ENCODE assay signal across 14 mouse cellular contexts in genomic region chr11:115839732-115840131, GRCm38 (mm10). TPM values are rescaled to one million over a fixed set of nuclear protein-coding genes. Genes with fewer than 3 reads are reported as not detected.
A peak's percentile ranks its signal among the peaks of the same experiment; 100 is the strongest.
DNase-seq lines count a peak whose midpoint lies in the region; ATAC-seq and TF ChIP-seq lines count a peak whose summit lies in the region.
"Had no signal": no experiment of that assay in that cellular context is flagged by ENCODE, and none has a peak within 500 bp of the region (broad histone marks: within the 10 kb centered on the region; RNA-seq: fewer than 3 reads in every experiment).

No protein-coding gene starts in this region.

- H3K4me2 ChIP-seq in heart, embryonic 13.5 days: no peak overlapping the region
- H3K4me2 ChIP-seq in liver, embryonic 12.5 days: no peak overlapping the region
- H3K4me2 ChIP-seq in liver, embryonic 11.5 days: no peak overlapping the region
- H3K4me2 ChIP-seq: hindbrain, embryonic 15.5 days; midbrain, embryonic 11.5 days had no signal

- peaks cover 5% of the 10 kb centered on the region for H3K36me3 ChIP-seq in heart, embryonic 13.5 days
- H3K36me3 ChIP-seq in liver, embryonic 12.5 days: peaks cover 23% of the 10 kb centered on the region
- no peaks in the 10 kb centered on the region; the same call in 1 of the 2 replicates for H3K36me3 ChIP-seq in liver, embryonic 11.5 days (ENCODE audit: control insufficient read depth, insufficient read depth, low read length)
- peaks cover 21% of the 10 kb centered on the region for H3K36me3 ChIP-seq in small intestine, adult 2 months (ENCODE audit: control insufficient read depth, insufficient read depth, low read length)
- H3K36me3 ChIP-seq: hindbrain, embryonic 15.5 days had no signal

- no peak for ATAC-seq in heart, embryonic 13.5 days (ENCODE audit: extremely low read depth, insufficient number of reproducible peaks, low FRiP score, low TSS enrichment)
- ATAC-seq in liver, embryonic 12.5 days: no peak
- ATAC-seq in liver, embryonic 11.5 days (replicated peaks; ENCODE audit: low FRiP score): no peak
- ATAC-seq: Patski had no signal

- TF ChIP-seq POLR2A in small intestine, adult 2 months (IDR thresholded peaks at IDR 0.05; ENCODE audit: low read depth, low read length): no peak

- whole genome bisulfite sequencing in heart, embryonic 13.5 days: 51% methylated on average over 3 of the region's 3 CpGs
- WGBS in liver, embryonic 12.5 days (ENCODE audit: insufficient replicate concordance): 66% methylated on average over 3 of the region's 3 CpGs
- WGBS in liver, embryonic 11.5 days: 66% methylated on average over 3 of the region's 3 CpGs
- WGBS in small intestine, adult 2 months: 19% methylated on average over 3 of the region's 3 CpGs

- H3K4me3 ChIP-seq in heart, embryonic 13.5 days: no peak overlapping the region
- H3K4me3 ChIP-seq in liver, embryonic 12.5 days: no peak overlapping the region
- H3K4me3 ChIP-seq in liver, embryonic 11.5 days (ENCODE audit: low read depth, low read length): no peak overlapping the region
- H3K4me3 ChIP-seq in small intestine, adult 2 months (ENCODE audit: low read depth, low read length): no peak overlapping the region
- H3K4me3 ChIP-seq: erythroblast, embryonic 14.5 days; hindbrain, embryonic 15.5 days had no signal

- peaks cover 87% of the 10 kb centered on the region for H3K4me1 ChIP-seq in heart, embryonic 13.5 days
- peaks cover 72% of the 10 kb centered on the region for H3K4me1 ChIP-seq in liver, embryonic 12.5 days
- peaks cover 54% of the 10 kb centered on the region for H3K4me1 ChIP-seq in liver, embryonic 11.5 days (replicated peaks; ENCODE audit: control insufficient read depth, insufficient read depth, low read length)
- H3K4me1 ChIP-seq in small intestine, adult 2 months (ENCODE audit: control insufficient read depth, insufficient read depth, insufficient read length, low read length): peaks cover 72% of the 10 kb centered on the region
- H3K4me1 ChIP-seq: hindbrain, embryonic 15.5 days had no signal

- peak overlapping the region; percentile 71 for H3K9ac ChIP-seq in heart, embryonic 13.5 days
- 0 out of 2 replicates have a peak overlapping the region, but pooled peaks have one; percentile 10 for H3K9ac ChIP-seq in liver, embryonic 12.5 days
- H3K9ac ChIP-seq in liver, embryonic 11.5 days (ENCODE audit: low read depth, low read length): no peak overlapping the region
- H3K9ac ChIP-seq: hindbrain, embryonic 15.5 days; liver, embryonic 14.5 days had no signal

- H3K27ac ChIP-seq in heart, embryonic 13.5 days (replicated peaks): peak overlapping the region; percentile 72
- no peak overlapping the region for H3K27ac ChIP-seq in liver, embryonic 12.5 days
- H3K27ac ChIP-seq in liver, embryonic 11.5 days (ENCODE audit: low read depth, low read length): no peak overlapping the region
- peak overlapping the region; percentile 48 for H3K27ac ChIP-seq in small intestine, adult 2 months (ENCODE audit: insufficient read depth, low read depth, low read length)
- H3K27ac ChIP-seq: hindbrain, embryonic 15.5 days; liver, embryonic 14.5 days had no signal

- no peaks in the 10 kb centered on the region for H3K27me3 ChIP-seq in heart, embryonic 13.5 days (replicated peaks)
- no peaks in the 10 kb centered on the region for H3K27me3 ChIP-seq in liver, embryonic 12.5 days (replicated peaks)
- no peaks in the 10 kb centered on the region for H3K27me3 ChIP-seq in liver, embryonic 11.5 days (replicated peaks; ENCODE audit: control insufficient read depth, insufficient read depth, low read length)
- no peaks in the 10 kb centered on the region for H3K27me3 ChIP-seq in small intestine, adult 2 months (ENCODE audit: control insufficient read depth, insufficient read depth, low read length)
- H3K27me3 ChIP-seq: hindbrain, embryonic 15.5 days; Patski had no signal

- DNase-seq in heart, postnatal 36 days: no peak
- DNase-seq in liver, embryonic 11.5 days (ENCODE audit: low spot score): no peak
- DNase-seq in ZHBTc4 (ENCODE audit: low read depth, low spot score): peak; percentile 79
- DNase-seq in thymus, postnatal 25 days: no peak
- no peak for DNase-seq in cerebellum, adult 11 months
- DNase-seq: adrenal gland, postnatal 14 days had no signal

- no peaks in the 10 kb centered on the region for H3K9me3 ChIP-seq in heart, embryonic 13.5 days
- no peaks in the 10 kb centered on the region for H3K9me3 ChIP-seq in liver, embryonic 12.5 days (replicated peaks)
- no peaks in the 10 kb centered on the region for H3K9me3 ChIP-seq in liver, embryonic 11.5 days (ENCODE audit: control insufficient read depth, low read length)
- H3K9me3 ChIP-seq: hindbrain, embryonic 15.5 days had no signal

- TF ChIP-seq CTCF in small intestine, adult 2 months (IDR thresholded peaks at IDR 0.05; ENCODE audit: extremely low read depth, insufficient read length, insufficient replicate concordance, low read depth, low read length): no peak

- intact Hi-C loops in heart, postnatal 36 days (cut with DNase I): no loop called here

RNA-seq across cellular contexts. Expression of gene Llgl2, which starts 15.9 kb away (rescaled TPM):
- polyA plus RNA-seq in heart, embryonic 13.5 days (2015; fragmentation: Nextera tagmentation; extraction: Ambion mirVana): 18.9 and 19.0 TPM in 2 replicates
- total RNA-seq in heart, postnatal 36 days (2021): 10 to 100 TPM; 18.7 to 21.2 TPM
- 13.4 and 14.3 TPM in 2 replicates for polyA plus RNA-seq in liver, embryonic 12.5 days (2016; fragmentation: Nextera tagmentation; extraction: Ambion mirVana)
- 15.6 and 18.7 TPM in 2 replicates for polyA plus RNA-seq in liver, embryonic 11.5 days (2014; fragmentation: Nextera tagmentation; extraction: Ambion mirVana)
- polyA plus RNA-seq in small intestine, adult 2 months (2012; rRNA removed): 140 and 268 TPM in 2 replicates

RNA-seq across cellular contexts. Expression of gene Myo15b, which starts 18.5 kb away (rescaled TPM):
- polyA plus RNA-seq in heart, embryonic 13.5 days (2015; fragmentation: Nextera tagmentation; extraction: Ambion mirVana): 0.17 and 0.27 TPM in 2 replicates
- total RNA-seq in heart, postnatal 36 days (2021): under 1 TPM in 1 of 2 experiments, not detected in 1; 0.14 TPM
- 0.38 and 0.83 TPM in 2 replicates for polyA plus RNA-seq in liver, embryonic 12.5 days (2016; fragmentation: Nextera tagmentation; extraction: Ambion mirVana)
- polyA plus RNA-seq in liver, embryonic 11.5 days (2014; fragmentation: Nextera tagmentation; extraction: Ambion mirVana): 0.56 and 0.89 TPM in 2 replicates
- 539 and 1,655 TPM in 2 replicates for polyA plus RNA-seq in small intestine, adult 2 months (2012; rRNA removed)
- polyA plus RNA-seq: erythroblast, embryonic 14.5 days; midbrain, embryonic 11.5 days had no signal

RNA-seq across cellular contexts. Expression of gene Tsen54, which starts 25.2 kb away (rescaled TPM):
- polyA plus RNA-seq in heart, embryonic 13.5 days (2015; fragmentation: Nextera tagmentation; extraction: Ambion mirVana): 24.4 and 27.5 TPM in 2 replicates
- total RNA-seq in heart, postnatal 36 days (2021): 1 to 10 TPM; 8.7 to 9.7 TPM
- polyA plus RNA-seq in liver, embryonic 12.5 days (2016; fragmentation: Nextera tagmentation; extraction: Ambion mirVana): 23.5 and 25.6 TPM in 2 replicates
- 36.1 and 36.4 TPM in 2 replicates for polyA plus RNA-seq in liver, embryonic 11.5 days (2014; fragmentation: Nextera tagmentation; extraction: Ambion mirVana)
- polyA plus RNA-seq in small intestine, adult 2 months (2012; rRNA removed): 24.3 and 40.8 TPM in 2 replicates

RNA-seq across cellular contexts. Expression of gene Caskin2, which starts 26.3 kb away (rescaled TPM):
- polyA plus RNA-seq in heart, embryonic 13.5 days (2015; fragmentation: Nextera tagmentation; extraction: Ambion mirVana): 20.0 and 20.1 TPM in 2 replicates
- total RNA-seq in heart, postnatal 36 days (2021): 10 to 100 TPM; 48.6 to 50.6 TPM
- polyA plus RNA-seq in liver, embryonic 12.5 days (2016; fragmentation: Nextera tagmentation; extraction: Ambion mirVana): 8.3 and 9.2 TPM in 2 replicates
- polyA plus RNA-seq in liver, embryonic 11.5 days (2014; fragmentation: Nextera tagmentation; extraction: Ambion mirVana): 13.5 and 14.0 TPM in 2 replicates
- 26.1 and 52.6 TPM in 2 replicates for polyA plus RNA-seq in small intestine, adult 2 months (2012; rRNA removed)

Comparison
In these comparisons a context has a peak if more than half of its experiments do, and no peak if none do; other contexts are left out.
1. H3K27ac ChIP-seq: peak in heart, embryonic 13.5 days (single experiment) and small intestine, adult 2 months (single experiment); none in liver, embryonic 12.5 days (single experiment) and liver, embryonic 11.5 days (single experiment).
2. RNA of gene Myo15b, which starts 18.5 kb away (polyA plus RNA-seq): 539 to 1,655 TPM in small intestine, adult 2 months; 0.56 to 0.89 TPM in liver, embryonic 11.5 days, 0.38 to 0.83 TPM in liver, embryonic 12.5 days and 0.17 to 0.27 TPM in heart, embryonic 13.5 days; every median in the first group is over 100 times any median in the second.